Mouse (Mus musculus) kidney, embryonic 16.5 days (tissue): ENCODE data around the gene Cmip. TPM values are rescaled to one million over a fixed set of nuclear protein-coding genes. Genes with fewer than 3 reads are reported as not detected.

Experiments used
- ATAC-seq: fragments of 200-750 bp; cut with Nextera tagmentation; 2 replicates; pipeline ENCODE4 v1.8.0; 2017; ENCODE audit warnings: moderate TSS enrichment; ENCODE audit not compliant: low FRiP score, low TSS enrichment
- H3K27ac ChIP-seq: fragments of 300-500 bp; sonication (generic); 2 replicates; pipeline ENCODE4 v1.5.1; 2014; ENCODE audit warnings: low read length
- H3K27me3 ChIP-seq: fragments of 300-500 bp; sonication (generic); 2 replicates; pipeline ENCODE4 v1.6.1; 2014; ENCODE audit warnings: low read length, control low read depth, mixed read lengths; ENCODE audit not compliant: insufficient read depth
- H3K36me3 ChIP-seq: fragments of 300-500 bp; sonication (generic); 2 replicates; pipeline ENCODE4 v1.6.1; 2014; ENCODE audit warnings: low read length, control low read depth, mixed read lengths; ENCODE audit not compliant: insufficient read depth
- H3K4me1 ChIP-seq: fragments of 300-500 bp; sonication (generic); 2 replicates; pipeline ENCODE4 v1.6.1; 2014; ENCODE audit warnings: low read length, control low read depth, mixed read lengths; ENCODE audit not compliant: insufficient read depth
- H3K4me2 ChIP-seq: fragments of 300-500 bp; sonication (generic); replicated peaks from 2 replicates; pipeline ENCODE4 v1.6.1; 2014; ENCODE audit warnings: low read depth, low read length
- H3K4me3 ChIP-seq: fragments of 300-500 bp; sonication (generic); 2 replicates; pipeline ENCODE4 v1.5.1; 2014; ENCODE audit warnings: mild to moderate bottlenecking, low read length
- H3K9ac ChIP-seq: fragments of 300-500 bp; sonication (generic); replicated peaks from 2 replicates; pipeline ENCODE4 v1.6.1; 2014; ENCODE audit warnings: low read length
- H3K9me3 ChIP-seq: fragments of 300-500 bp; sonication (generic); 2 replicates; pipeline ENCODE4 v1.6.1; 2016; ENCODE audit warnings: low read length, control low read depth
- WGBS: fragments of 180-500 bp; shearing (Covaris S2); extraction: QIAGEN DNeasy Blood & Tissue Kit; methylation state at CpG from one replicate; pipeline ENCODE4 v1.1.7; 2014; 5-methylcytosine and 5-hydroxymethylcytosine counted together
- microRNA-seq: library from miRNA; unstranded; fragments of <30 nt; microRNA quantifications from one replicate; pipeline ENCODE4, GENCODE M21; 2016
- polyA plus RNA-seq: library from polyadenylated mRNA; unstranded; fragments of >200 nt; fragmentation: Nextera tagmentation; extraction: Ambion mirVana; gene quantifications from 2 replicates; pipeline ENCODE4 v1.2.1, GENCODE M21; 2015

Cmip gene
- polyA plus RNA-seq, 1 experiment from 2014 or later = 21.0 TPM

DNA sequence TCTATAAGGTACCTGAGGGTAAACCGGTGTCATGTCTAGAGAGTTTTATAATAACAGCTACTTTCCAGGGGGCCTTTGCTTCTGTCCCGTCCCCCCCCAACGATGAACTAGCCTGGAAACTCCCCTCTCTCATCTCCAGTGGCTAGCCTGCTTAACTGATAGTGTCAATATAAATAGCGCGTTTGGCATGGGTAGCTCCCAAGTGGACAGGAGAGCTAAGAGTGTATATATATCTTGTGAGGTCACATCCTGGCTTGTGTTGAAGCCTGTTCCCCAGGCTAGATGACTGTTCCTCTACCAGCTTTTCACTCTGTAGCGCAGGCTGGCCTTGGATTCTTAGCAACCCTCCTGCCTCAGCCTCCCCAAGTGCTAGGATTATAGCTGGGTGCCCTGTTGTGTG is 244.5 kb downstream of the Cmip start:
- Histone ChIP-seq H3K9ac (no peak overlapping the region), H3K27me3 (peaks cover 13% of the 10 kb centered on the region; the same call in 1 of the 2 replicates), H3K4me1 (peaks cover 8% of the 10 kb centered on the region; the same call in 1 of the 2 replicates), H3K36me3 (no peaks in the 10 kb centered on the region), H3K9me3 (no peaks in the 10 kb centered on the region), H3K27ac (no peak overlapping the region), H3K4me2 (no peak overlapping the region), H3K4me3 (no peak overlapping the region)
- no peak for ATAC-seq
- 88% methylated on average over 6 of the region's 6 CpGs for WGBS

DNA sequence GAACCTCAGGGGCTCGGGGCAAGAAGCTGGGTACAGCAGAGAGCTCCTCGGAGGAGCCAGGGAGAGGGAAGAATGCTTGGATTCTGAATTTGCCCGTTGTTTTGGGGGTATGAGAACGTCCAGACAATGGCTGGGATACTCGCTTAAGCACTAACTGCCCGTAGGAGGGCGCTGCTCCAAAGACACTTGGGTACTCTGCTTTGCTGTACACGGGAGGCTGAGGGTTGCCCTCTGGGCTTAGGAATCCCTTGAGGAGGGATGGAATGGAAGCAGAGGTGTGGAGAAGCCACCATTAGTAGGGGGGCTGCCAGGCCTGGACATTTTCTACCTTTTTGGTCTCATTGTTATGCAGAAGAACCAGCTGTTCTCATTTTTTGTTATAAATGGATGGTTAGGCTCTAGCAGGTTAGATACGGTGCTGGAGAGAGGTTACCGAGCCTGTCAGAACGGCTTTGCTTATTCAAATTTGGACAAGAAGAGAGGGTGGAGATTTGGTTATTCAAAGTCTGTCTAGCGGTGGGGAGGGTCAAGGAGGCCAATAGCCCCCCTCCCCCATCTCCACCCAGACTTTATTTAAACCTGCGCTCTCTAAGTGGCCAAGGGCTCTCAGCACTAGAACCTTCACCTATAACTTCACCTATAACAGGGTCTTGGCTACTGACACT is 246.7 kb downstream of the Cmip start:
- Histone ChIP-seq H3K4me3 (no peak overlapping the region), H3K27ac (no peak overlapping the region), H3K27me3 (peaks cover 8% of the 10 kb centered on the region; the same call in 1 of the 2 replicates), H3K4me2 (no peak overlapping the region), H3K9ac (no peak overlapping the region), H3K4me1 (peaks cover 8% of the 10 kb centered on the region; the same call in 1 of the 2 replicates), H3K9me3 (no peaks in the 10 kb centered on the region), H3K36me3 (no peaks in the 10 kb centered on the region)
- ATAC-seq = no peak
- 74% methylated on average over 13 of the region's 13 CpGs for WGBS

DNA sequence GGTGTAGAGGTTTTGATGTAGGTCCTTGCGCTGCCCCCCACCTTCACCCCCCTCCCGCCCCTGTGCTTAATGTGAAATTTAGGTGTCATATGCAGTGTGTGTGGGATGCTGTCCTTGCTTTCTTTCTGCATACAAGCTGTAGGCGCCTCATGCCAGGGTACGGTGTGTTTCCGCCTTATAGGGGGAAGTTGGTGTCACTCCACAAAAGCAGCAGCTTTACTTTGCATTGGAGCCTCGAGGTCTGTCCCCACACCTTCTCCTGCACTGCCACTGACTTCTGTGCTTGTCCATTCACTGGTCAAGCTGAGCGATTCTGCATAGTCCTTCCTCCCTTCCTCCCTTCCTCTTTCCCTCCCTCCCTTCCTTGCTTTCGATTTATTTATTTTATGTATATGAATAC is 250.8 kb downstream of the Cmip start:
- H3K4me2 ChIP-seq = no peak overlapping the region
- H3K9ac ChIP-seq = no peak overlapping the region
- H3K36me3 ChIP-seq = no peaks in the 10 kb centered on the region
- no peaks in the 10 kb centered on the region for H3K9me3 ChIP-seq
- H3K27me3 ChIP-seq = no peaks in the 10 kb centered on the region
- 84% methylated on average over 8 of the region's 8 CpGs for WGBS
- no peaks in the 10 kb centered on the region for H3K4me1 ChIP-seq
- H3K27ac ChIP-seq = no peak overlapping the region
- no peak overlapping the region for H3K4me3 ChIP-seq
- no peak for ATAC-seq

Small RNA genes within 50 kb of the gene (microRNA-seq; reads per million reads assigned to microRNA genes)
- gene Mir7077 (not detected), gene Mir7078 (not detected)

Other genes starting within 250 kb of the Cmip start
- 0.04 and 0.14 TPM in 2 replicates for gene Pkd1l2, start 174.6 kb upstream of the Cmip start, polyA plus RNA-seq
- 0.45 and 0.62 TPM in 2 replicates for gene Bco1, start 161.2 kb upstream of the Cmip start, polyA plus RNA-seq
- 1.6 and 1.8 TPM in 2 replicates for gene Gan, start 98.9 kb upstream of the Cmip start, polyA plus RNA-seq
- 7.6 and 7.7 TPM in 2 replicates for gene Plcg2, start 241.2 kb downstream of the Cmip start, polyA plus RNA-seq